Mouse (Mus musculus): Measurements from ENCODE around the gene Tmem37.
A peak's percentile ranks its signal among the peaks of the same experiment; 100 is the strongest.

Tmem37 gene

GRCm38 (mm10) chr1:120057674-120058430 lies 16.0 kb downstream of the Tmem37 start:
- no peak for DNase-seq (ENCODE audit: extremely low read depth, low read depth)

DNA sequence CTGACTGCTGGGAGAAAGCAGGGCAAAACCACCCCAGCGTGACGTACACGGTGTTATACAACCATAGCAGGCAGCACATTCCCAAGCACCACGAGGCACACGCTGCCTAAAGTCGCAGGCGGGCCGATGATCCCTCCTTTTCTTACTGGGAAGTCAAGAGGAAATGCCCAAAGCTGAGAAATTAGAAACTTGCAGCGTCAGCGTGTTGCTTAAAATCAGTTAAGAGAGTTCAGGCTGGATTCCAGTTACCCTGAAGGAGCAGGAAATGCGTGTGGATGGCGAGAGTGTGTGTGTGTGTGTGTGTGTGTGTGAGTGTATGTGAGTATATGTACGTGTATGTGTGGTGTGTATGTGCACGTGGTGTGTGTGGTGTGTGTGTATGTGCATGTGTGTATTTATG lies 16.8 kb downstream of the Tmem37 start:
- no peak for DNase-seq (ENCODE audit: extremely low read depth, low read depth)

- DNase-seq (ENCODE audit: extremely low read depth, low read depth), result no peak
Measured at GRCm38 (mm10) chr1:120056236-120056635, 17.6 kb downstream of the Tmem37 start.

DNA sequence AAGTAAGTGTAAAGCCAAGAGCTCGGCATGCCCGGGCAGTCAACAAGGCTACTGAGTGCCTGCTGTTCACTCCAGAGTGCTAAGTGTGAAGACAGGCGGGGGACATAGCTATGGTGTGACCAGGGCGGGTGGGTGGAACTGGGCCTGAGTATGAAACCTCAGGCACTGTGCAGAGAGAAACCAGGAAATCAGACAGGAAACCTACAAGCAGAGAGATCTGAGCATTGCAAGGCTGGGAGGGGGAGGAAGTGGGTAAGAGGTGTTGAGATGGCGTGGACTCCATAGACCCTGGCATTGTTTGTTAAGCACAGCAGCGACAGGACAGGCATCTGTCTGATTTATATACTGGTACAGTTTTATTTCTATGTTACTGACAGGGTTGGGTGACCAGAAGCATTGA lies 18.4 kb downstream of the Tmem37 start:
- DNase-seq (ENCODE audit: extremely low read depth, low read depth), result no peak

DNA sequence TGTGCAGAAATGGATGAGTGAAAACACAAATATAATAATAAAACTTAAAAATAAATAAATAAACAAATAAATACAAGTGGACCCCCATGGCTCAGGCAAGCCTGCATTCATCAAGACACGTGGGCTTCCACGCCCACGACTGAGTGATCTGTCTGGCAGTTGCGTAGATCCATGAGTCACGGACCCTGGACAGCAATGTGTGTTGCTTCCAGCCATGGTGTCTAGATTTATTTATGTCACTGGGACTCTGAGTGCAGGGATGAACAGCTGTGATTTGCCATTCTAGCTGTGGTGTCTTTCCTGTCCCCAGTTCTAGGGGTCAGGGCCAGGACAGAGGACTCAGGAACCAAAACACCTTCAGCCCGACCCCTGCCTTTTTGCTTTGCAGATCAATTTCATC lies 18.9 kb downstream of the Tmem37 start:
- DNase-seq (ENCODE audit: extremely low read depth, low read depth), result no peak

- no peak for DNase-seq (ENCODE audit: extremely low read depth, low read depth)
Measured at GRCm38 (mm10) chr1:120051070-120051469, 22.8 kb downstream of the Tmem37 start.

GRCm38 (mm10) chr1:120047325-120047724 lies 26.5 kb downstream of the Tmem37 start:
- DNase-seq (ENCODE audit: extremely low read depth, low read depth), result no peak

DNA sequence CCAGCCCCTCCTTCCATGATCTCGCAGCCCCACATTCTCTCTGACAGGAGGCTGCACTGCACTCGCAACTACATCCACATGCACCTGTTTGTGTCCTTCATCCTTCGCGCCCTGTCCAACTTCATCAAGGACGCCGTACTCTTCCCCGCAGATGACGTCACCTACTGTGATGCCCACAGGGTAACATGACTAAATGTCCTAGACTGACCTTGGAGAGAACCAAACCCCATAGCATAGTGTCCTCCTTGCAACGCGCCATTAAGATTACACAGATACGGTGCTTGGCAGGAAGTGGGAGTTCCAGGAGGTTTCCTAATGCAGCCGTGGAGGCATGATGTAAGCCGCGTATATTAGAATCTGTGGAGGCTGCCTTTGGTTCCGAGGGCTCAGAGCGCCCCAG lies 29.3 kb downstream of the Tmem37 start:
- DNase-seq (ENCODE audit: extremely low read depth, low read depth), result no peak

- DNase-seq (ENCODE audit: extremely low read depth, low read depth), result no peak
Measured at GRCm38 (mm10) chr1:120042421-120042820, 31.5 kb downstream of the Tmem37 start.

DNA sequence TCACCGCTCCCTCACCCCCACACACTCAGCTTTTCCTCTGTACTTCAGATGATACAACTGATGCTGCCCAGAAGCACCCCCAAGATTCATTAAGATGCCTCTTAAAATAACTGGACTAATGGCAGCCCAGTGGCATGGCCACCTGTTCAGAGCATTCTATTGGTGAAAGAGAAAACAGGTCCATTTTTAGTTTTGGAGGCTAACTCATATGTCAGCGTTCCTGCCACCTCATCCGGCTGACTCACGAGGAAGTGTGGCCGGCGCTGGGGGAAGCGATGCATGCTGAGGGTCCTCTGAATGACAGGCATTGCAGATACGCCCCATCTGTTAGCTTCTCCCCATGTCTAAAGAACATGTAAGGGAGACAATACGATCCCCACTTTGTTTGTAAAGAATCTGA lies 35.3 kb downstream of the Tmem37 start:
- DNase-seq (ENCODE audit: extremely low read depth, low read depth), result no peak

- no peak for DNase-seq (ENCODE audit: extremely low read depth, low read depth)
Measured at GRCm38 (mm10) chr1:120037021-120037683, 36.7 kb downstream of the Tmem37 start.

GRCm38 (mm10) chr1:120035456-120036034 lies 38.3 kb downstream of the Tmem37 start:
- no peak for DNase-seq (ENCODE audit: extremely low read depth, low read depth)

DNA sequence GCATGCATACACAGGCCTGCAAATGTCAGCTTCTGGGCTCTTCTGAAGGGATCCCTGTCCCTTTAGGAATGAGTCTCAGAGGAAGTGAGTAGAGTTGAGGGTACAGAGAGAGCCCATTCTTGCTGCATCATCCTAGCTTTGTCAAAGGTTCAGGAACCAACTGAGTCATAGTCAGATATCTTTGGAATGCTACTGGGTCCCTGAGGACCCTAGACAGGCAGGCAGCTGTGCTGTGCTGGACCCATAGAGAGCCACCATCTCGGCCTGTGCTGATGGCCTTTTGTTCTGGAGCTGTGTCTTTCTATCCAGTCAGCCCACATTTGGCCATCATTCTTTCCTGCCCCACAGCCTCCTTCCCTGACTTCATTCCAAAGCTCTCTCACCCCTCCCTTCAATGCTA lies 39.1 kb downstream of the Tmem37 start:
- DNase-seq (ENCODE audit: extremely low read depth, low read depth), result no peak

- DNase-seq (ENCODE audit: extremely low read depth, low read depth), result no peak
Measured at GRCm38 (mm10) chr1:120033469-120033854, 40.4 kb downstream of the Tmem37 start.

DNA sequence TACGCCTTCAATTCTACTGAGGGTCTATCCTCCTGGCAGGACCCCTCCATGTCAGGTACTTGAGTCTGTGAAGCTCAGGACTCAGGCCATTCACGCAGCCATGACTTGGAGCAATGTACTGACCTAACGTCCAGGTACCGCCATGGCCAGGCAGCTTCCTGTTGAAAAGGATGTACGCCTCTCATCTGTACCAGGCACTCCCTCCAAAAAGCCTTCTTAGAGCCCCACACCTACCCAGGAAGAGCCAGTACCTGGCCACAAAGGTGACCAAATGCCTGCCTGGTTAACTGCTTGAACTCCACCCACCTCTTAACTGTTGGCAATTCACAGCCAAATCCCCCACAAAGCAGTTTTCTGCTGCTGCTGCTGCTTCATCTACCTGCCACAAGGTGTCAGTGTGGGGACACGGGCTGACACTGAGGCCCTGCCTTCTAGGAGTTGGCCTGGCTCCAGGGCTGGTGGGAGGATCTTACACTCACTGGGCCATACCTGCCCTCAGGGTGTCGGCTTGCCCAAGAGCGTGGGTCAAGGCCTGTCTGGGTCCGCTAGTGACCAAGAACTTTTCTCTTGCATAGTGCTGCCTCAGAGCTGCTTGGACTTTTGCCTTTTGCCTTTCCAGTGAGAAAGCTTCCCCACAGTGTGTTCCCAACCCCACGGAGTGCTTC lies 40.9 kb downstream of the Tmem37 start:
- DNase-seq (ENCODE audit: extremely low read depth, low read depth), result peak; percentile 49

- DNase-seq (ENCODE audit: extremely low read depth, low read depth), result no peak
Measured at GRCm38 (mm10) chr1:120030474-120030873, 43.4 kb downstream of the Tmem37 start.

GRCm38 (mm10) chr1:120027693-120028092 lies 46.2 kb downstream of the Tmem37 start:
- no peak for DNase-seq (ENCODE audit: extremely low read depth, low read depth)

- DNase-seq (ENCODE audit: extremely low read depth, low read depth), result no peak
Measured at GRCm38 (mm10) chr1:120025050-120025439, 48.8 kb downstream of the Tmem37 start.

DNA sequence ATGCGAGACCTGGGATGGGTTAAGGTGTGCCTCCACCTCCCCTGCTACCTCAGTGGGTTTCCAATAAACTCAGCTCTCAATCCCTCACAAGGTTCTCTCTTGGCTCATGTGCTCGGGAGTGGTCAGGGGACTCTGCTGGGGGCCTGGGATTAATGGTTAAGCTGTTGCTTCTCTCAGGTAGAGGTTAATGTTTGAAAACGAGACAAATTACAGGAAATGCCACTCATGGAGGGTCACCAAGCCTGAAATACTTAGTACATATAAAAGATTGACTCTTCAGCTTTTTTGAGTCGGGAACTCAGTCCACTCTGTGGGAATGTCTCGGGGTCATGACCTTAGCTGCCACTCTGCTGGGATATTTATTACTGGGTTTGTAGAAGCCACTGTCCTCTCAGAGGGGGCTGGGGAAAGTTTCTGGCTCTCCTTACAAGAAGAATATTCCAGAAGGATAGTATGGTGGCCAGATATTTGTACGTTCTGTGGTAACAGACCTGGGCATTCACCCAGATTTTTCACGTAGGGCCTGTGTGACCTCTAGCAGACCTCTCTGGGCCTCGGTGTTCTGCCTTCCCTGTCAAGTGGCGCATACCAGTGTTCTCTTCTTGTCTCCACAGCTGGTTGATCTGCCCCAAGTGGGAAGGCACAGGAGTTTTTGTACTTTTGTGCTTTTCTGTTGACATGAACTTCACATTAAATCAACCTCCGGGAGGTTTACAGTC lies 49.4 kb downstream of the Tmem37 start:
- no peak for DNase-seq (ENCODE audit: extremely low read depth, low read depth)

DNA sequence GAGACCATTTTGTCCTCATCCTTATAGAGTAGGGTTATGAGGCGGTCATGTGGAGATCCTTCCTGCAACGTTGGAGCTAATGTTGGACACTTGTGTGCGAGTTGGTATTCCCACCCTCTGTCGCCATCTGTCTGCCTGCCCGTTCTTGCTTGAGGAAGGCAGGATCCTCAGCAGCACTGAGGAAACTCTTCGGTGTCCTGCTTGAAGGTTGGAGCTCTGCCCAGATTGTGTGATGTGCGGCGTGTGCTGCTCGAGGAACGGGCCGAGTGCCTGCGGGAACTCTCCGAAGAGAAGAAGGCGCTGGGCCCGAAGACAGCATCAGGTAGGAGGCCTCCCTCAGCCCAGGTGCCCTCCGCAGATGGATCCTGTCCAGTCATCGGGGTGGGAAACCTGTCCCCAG lies 51.9 kb downstream of the Tmem37 start:
- no peak for DNase-seq (ENCODE audit: extremely low read depth, low read depth)

DNA sequence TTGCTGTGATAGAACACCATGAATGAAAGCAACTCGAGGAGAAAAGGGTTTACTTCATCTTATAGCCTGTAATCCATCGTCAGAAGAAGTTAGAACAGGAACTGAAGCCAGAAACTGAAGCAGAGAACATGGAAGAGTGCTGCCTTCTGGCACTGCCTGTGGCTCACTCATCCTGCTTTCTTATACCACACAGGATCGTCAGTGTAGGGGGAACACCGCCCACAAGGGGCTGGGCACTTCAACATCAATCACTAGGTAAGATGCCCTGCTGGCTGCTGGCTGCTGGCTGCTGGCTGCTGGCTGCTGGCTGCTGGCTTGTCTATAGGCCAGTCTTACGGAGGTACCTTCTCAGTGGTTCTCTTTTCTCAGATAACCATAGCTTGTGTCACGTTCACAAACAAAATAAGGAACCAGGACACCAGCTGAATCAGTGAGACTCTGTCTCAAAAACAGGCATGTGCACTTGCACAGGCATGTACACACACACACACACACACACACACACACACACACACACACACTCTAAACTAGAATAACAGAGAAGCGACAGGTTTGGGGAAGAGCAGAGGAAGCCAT lies 53.5 kb downstream of the Tmem37 start:
- DNase-seq (ENCODE audit: extremely low read depth, low read depth), result peak; percentile 72
